Mouse (Mus musculus) adrenal gland (tissue): ENCODE data around the gene Errfi1.

ENCODE experiments used
- intact Hi-C: fragments of 180-260 bp; cut with DNase I; formaldehyde crosslinking; loops from one replicate; pipeline ENCODE4 v1.15.1; 2025
- long read RNA-seq, 2 experiments: library from polyadenylated mRNA; unstranded; transcript quantifications; one replicate each; pipeline ENCODE4 v2.0.0; 2020; ENCODE audit warnings: borderline replicate concordance in 1 of 2; ENCODE audit not compliant: insufficient replicate concordance in 1 of 2

Gene Errfi1
- long read RNA-seq, experiment 1, transcript Errfi1-201 (4 exons, 3,043 nt): major isoform, 24 of 32 reads
- long read RNA-seq, experiment 1, partial matches to known transcripts: 1 of 32 reads
- long read RNA-seq, experiment 1, other reads (novel, unspliced or antisense): 6 of 32 reads
- long read RNA-seq, experiment 2, transcript Errfi1-201 (4 exons, 3,043 nt): major isoform, 61 of 75 reads
- long read RNA-seq, experiment 2, partial matches to known transcripts: 0 of 75 reads
- long read RNA-seq, experiment 2, other reads (novel, unspliced or antisense): 14 of 75 reads

DNA sequence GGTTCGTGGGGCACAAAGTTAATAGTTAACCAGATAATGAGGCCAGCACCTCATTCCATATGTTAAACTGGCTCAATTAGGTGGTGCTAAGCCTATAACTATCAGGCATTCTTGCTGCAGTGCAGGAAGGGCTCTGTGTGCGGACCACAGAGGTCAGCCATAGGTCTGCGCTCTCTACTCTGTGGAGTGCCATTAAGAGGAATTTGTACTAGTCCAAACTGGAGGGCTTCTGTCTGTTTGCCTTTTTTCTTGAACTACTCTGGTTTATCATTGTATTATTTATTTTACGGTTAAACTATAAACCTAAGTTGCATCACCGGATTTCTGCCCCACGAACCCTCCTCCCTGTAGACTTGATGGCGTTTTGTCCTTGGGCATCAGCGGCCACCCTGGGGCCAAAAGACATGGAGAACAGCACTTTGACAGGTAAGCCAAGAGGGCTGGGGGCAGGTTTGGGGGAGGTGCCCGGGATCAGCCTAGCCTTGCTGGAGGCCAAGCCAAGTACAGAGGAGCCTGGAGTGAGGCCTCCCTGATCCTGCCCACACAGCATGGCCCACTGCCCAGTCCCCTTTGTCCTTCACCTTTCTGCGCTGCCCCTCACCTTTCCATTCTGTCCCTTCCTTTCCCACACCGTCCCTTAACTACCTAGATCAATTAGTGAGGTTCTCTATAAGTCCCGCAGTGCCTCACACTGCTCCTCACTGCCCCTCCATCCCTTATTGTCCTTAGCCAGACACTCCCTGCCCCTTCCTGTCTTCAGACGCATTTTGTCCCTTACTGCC, at the start of gene Errfi1:
Gene Errfi1 (plus strand): TSS at position 240 of the 782 bp plus-strand sequence.
- intact Hi-C loops: loop anchor here (5.0 kb wide), 1 partner anchor 48 kb away; no protein-coding TSS in a partner anchor

DNA sequence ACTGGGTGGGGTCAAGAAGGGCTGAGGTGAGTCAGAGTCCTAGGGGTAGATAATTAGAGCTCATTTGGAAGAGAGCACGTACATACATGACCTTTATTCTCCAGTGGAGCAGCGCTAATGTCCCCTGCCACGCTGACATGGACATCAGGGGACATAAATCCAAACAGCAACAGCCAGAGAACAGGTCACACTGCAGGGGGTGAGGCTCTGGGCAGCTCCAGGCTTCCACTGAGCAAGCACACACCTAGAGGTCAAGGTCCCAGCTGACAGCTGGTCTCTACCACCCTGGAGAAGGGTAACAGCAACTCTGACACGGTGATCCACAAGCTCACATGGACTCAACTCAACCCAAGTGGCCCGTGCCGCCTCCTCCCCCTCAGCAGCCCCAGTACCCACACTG, 49.5 kb upstream of the Errfi1 start:
- intact Hi-C loops: no loop called here

DNA sequence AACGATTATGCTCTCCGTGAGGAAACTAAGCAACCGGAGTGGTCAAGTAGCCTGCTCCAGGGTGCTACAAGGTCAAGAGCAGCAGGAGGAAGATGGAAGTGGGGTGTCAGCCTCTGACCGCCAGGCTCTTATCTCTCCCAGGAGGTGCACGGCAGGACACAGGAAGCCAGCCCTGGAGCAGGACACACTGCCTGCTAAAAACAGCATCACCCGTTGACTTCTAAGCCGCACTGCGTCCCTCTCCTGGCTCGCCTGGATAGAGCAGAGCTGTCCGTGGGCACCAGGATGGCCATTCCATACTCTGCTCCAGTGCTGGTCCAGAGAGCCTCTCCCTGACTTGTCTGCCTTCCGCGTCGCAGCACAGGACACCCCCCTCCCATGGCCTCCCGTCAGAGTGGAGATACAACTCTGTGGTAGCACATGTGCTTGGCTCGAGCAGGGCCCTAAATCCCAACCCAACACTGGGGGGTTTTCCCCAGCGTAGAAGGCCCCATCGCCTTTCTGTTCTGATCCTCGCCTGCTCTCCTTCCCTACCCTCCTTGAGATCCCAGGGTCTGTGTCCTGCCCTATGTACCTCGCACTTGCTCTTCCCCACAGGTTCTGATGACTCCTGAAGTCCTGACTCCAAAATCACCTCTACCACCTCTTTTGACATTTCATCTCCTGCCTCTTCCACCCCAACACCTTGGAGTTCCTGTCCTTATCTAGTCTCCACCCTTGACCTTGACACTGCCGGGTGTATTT, 45.8 kb upstream of the Errfi1 start:
- intact Hi-C loops: no loop called here

DNA sequence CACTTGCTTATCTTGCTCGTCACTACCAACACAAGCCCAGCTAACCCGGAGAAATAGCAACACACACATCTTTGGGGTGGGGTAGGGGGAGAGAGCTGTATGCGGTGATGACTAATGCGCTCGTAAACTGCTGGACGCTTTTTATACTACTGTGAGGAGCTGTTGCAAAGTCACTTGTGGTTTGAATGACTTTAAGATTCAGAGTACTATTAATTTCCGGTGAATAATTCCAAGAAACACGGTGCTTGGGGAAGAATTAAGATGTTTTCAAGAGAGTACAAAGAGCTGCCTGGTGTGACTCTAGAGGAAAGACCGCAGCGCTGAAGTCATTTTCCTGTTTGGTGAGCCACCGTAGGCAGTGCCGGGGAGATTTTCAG, 45.3 kb upstream of the Errfi1 start:
- intact Hi-C loops: no loop called here

DNA sequence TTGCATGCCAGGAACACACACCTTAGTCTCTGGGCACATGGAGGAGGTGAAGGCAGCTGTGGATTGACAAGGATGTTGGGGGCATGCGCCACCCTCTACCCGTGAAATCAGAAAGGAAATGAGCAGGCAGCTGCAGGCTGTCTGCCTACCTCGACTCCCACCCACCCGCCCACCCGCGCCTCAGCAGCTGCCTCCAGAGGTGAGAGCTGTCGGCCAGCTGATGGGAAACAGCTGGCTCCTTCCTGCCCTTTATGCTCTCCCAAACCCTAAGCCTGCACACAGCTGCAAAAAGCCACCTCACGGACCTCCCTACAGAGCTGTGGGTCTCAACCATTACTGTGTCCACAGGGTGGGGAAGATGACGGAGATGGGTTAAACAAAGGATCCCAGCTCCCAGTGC, 44.4 kb upstream of the Errfi1 start:
- intact Hi-C loops: no loop called here

DNA sequence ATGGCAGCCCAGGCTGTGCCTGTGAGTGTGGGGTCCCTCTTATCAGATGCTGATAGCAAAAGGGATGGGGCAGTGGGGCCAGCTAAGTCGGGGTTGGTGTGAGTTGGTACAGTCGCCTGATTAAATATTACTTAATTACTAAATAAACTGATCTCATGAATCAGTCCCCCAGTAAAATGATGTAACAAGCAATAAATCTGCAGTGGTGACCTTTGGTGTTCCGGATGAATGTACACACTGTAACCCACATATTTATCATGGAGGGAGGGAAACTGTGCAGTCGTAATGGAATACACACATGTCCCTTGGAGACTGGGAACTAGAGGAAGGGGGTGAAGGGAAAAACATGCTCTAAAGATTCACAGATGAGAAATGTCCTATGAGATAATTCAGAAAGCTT, 38.6 kb upstream of the Errfi1 start:
- intact Hi-C loops: no loop called here

DNA sequence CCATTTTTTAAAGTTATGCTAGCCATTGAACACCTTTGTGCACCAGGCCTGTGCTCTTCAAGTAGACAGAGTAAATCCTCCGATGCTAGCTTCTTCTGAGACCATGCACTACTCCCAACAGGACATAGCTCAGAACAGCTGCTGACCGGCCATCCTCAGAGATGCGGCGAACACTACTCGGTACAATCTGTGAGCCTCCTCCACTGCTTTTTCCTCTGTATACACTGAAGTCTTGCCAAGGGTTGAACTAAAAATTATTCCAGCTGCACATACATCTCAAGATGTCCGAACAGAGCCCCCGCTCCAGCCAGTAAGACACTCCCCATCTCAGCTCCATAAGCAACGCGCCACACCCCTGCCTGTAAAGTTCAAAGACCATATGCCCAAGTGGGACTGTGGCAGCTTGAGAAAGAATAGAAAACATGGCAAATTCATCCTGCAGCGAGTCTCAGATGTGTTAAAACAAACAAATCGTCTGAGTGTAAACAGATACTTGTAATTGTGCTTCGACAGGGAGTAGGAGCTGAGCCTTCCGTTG, 37.2 kb upstream of the Errfi1 start:
- intact Hi-C loops: no loop called here

DNA sequence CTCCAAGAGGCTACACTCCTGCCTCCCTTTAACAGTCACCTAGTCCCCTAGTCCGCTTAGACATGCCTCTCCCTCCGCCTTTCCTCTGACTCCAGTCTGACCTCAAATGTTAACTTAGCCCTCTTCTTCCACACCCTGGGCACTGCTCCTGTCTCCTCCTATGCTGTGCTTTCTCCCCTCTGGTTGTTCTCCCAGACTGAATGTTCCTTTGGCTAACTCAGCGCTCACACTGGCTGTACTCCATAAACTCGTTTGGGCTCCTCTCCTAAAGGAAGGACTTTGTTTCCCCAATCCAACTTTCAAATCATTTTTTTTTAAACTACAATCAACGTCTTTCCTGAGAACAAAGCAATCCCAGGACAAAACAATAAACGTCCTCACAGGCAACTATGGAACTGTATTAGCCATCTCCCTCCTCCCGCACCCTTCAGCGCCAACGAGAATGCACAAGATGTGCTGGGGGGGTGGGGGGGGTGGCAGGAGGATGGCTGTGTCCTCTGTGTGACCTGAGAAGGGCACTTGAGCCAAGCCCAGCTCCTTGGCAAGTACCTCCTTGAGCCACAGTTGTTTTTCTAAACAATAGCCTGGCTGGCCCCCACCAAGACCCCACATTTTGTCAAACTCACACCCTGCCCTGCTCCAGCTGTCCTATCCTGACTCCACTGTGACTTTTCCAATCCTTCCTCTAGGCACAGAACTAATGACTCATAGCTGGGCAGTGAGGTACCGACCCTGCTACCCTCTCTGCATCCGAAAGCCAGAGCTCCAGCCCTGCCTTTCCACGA, 34.4 kb upstream of the Errfi1 start:
- intact Hi-C loops: no loop called here

DNA sequence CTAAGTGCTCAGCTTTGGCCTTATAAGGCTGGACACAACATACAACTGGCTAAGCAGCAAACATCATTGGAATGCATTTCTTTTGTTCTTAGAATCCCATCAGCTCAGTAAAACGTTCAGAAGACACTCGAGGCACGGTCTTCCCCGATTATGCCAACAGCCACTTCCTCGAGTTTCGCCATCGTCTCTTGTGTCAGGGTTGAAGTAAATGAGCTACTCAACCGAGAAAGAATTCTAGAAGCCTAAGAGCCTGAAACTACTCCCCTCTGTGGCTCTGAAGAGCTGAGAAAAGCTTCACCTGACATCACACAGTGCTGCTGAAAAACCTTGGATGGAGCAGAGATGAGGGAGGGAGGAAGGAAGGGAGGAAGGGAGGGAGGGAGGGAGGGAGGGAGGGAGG, 32.3 kb upstream of the Errfi1 start:
- intact Hi-C loops: no loop called here

DNA sequence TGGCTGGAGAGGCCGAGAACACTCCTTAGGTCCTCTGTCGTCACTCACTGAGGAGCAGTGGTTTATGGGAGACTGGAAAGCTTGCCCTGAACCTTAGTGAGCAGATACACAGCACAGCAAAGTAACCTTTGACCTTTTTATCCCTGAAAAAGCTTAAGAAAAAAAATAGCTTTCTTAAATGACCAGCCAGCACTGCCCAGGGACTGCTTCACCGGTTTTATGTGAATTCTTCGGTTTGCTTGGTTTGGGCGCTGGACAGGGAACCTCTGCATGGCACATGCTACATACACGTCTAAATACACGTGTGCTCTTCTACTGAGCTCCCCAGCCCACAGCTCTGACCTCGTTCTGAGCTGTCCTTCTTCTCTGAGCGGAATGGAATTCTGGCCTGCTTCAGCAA, 31.1 kb upstream of the Errfi1 start:
- intact Hi-C loops: no loop called here

DNA sequence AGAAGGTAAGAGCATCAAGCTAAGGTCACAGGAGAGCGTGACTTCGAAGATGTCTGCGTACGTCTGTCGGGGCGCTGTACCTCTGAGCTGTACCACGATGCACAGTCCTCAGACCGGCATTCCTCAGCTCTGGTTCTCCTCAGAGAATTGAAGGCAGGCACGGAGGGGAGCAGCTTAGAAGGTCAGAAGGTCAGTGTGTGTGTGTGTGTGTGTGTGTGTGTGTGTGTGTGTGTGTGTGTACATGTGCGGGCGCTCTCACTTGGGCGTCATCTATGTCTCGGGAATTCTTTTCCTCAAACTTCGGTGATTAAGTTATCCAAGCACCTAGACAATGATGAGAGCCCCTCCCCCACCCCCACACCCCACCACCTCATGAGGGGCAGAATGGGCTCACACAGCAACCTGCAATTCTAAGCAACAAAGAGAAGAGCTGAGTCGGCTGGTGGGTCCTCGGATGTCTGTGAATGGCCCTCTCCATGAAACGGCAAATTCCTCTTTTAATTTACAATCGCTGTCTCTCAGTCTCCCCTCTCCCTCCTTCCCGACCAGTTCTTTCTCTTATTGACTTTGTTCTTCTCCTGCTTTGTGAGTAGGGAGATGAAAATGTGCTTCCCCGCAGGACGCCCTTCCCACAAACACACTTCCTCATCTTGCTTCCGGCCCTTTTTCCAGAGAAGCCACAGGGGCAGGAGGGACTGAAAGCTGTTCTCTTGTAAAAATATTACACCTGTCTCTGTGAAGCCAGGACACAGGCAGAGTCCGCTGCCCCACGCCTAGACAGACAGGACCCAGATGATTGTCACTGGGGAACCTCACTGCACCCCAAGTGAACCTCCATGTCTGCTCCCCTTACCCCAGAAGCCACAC, 29.9 kb upstream of the Errfi1 start:
- intact Hi-C loops: no loop called here

DNA sequence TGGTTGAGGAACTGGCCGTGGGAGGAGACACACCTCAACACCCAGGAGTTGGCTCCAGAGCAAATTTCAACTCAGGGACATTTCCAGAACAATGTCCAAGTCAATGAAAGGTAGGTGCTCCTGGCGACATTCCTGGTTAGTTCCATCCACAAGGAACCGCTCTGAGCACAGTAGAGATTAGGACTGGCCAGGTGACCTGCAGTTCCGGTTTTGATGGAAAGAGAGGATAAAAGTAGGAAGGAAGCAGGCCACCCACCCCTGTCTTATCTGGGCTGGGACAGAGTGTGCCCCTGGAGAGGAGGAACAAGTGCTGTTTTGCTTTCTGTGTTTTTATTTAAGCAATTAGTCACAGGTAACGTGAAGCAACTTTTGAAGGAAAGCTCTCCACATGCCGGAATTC, 28.8 kb upstream of the Errfi1 start:
- intact Hi-C loops: no loop called here

DNA sequence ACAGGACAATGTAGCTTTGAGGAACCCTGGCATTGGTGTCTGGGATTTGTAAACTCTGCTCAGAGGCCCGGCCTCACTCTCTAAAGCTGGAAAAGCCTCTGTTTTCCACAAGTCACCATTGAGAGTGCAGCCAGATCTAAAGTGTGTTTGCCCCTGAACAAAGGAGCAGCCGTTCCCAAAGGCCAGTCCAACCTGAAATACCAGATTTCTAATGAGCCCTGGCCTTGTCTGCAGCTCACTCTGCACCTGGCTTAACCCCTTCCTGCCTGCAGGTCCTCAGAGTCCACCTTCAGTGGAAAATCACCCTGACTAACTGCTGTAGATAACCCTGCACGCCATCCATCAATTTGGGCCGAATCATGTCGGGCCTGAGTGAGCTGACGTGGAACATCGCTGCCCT, 28.2 kb upstream of the Errfi1 start:
- intact Hi-C loops: no loop called here

DNA sequence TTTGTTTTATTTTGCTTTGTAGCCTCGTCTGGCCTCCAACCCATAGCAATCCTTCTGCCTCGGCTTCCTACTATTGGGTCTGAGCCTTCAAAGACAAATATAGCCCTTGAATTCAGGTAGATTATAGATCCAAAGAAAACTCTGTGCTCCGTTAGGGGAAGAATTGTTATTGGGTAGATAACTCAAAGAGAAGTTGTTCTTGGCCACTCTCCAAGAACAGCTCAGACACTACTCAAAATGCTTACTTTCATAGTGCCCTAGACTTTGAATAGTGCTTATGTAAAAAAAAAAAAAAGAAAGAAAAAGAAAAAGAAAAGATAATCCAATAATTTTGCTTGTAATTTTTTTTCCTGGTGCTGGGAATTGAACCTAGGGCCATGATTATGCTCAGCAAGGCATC, 22.4 kb upstream of the Errfi1 start:
- intact Hi-C loops: no loop called here

DNA sequence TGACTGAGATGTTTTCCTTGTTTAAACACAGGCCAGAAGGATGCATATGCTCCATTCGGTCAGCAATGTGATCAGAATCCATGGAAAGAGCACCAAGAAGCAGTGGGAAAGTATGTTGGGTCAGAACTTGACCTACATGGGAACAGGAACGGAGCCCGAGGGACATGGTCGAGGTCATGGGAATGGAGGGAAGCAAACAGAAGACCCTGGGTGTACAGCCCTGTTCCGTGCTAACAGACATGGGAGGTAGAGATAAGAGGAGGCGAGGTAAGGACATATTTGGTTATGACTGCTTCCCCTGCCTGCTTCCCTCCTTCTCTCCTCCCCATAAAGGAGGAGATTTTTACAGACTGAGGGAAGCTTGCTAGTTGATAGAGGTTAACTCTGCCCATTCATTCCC, 21.8 kb upstream of the Errfi1 start:
- intact Hi-C loops: no loop called here

DNA sequence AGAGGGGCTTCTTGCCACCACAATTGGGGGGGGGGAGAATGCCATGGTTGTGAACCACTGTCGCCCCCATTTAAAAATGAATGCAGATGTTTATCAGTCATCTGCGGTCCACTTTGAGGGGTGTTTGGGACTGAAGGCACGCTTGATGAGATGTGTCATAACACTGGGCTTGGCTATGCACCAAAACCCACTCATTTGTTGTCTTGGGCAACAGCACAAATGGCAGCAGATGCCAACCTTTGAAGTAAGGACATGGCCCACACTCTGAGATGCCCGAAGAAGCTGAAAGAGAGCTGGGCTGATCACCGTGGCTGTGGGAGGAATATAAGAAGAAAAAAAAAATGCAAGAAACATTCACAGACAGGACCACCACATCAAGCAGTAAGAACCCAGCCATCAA, 18.6 kb upstream of the Errfi1 start:
- intact Hi-C loops: no loop called here

DNA sequence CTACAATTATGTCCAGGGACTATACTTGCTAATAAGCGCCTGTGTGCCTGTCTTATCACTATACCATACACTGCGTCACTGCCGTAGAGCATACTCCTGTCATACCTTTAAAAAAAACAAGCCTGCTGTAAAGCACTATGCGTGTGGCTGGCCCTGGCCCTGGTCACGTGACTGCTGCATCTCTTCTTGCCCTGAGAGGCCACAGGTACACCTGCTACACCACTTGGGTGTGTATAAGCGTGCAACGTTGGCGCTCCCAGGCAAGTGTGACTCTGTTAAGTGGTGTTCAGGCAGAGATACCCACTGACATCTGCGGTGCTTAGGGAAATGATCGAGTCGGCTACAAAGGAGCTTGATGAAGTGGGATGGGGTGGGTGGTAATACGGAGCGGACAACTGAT, 17.5 kb upstream of the Errfi1 start:
- intact Hi-C loops: no loop called here

DNA sequence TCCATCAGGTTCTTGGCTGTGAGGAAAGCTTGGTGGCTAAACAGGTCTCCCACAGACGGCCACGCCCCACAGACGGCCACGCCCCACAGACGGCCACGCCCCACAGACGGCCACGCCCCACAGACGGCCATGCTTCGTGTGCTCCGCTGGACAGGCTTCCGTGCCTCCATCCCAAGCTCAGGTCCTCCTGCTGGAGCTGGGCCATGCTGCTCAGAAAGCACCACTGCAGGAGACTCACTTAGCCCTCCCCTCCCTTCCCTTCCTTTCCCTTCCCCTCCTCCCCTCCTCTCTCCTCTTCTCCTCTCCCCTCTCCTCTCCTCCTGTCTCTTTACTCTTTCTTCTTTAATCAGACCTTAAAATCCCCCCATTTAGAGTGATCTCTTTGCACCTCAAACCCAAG, 16.8 kb upstream of the Errfi1 start:
- intact Hi-C loops: no loop called here

DNA sequence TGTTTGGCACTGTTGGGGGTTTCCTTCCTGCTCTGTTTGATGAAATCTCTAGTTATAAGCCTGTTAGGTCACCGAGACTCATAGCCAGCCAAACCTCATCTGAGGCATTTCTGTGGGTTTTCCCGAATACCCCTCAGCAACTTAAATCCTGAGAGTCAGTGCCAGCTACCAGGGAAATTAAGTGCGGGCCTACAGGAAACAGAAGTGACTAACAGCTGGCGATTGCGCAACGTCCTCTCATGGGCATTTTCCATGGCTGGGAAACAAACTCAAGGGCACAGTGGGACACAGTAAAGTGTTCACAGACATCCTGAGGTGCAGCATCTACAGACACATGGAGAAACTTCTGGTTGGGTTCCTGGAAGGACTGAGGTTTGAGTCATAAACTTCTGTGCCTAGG, 16.3 kb upstream of the Errfi1 start:
- intact Hi-C loops: no loop called here

DNA sequence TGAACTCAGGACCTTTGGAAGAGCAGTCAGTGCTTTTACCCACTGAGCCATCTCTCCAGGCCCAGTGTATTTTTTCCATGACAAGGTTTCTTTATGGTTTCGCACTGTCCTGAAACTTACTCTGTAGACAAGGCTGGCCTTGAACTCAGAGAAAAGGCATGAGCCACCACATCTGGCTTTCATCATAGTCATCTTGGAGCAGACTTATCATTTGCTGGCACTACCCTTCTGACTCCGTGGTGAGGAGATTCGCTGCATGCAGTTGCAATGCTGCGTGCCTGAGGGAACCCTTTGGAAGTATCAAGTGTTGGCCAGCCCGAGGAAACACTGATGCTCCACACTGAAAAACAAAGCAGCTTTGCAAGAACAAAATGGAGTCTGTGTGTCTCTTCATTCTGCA, 11.7 kb upstream of the Errfi1 start:
- intact Hi-C loops: no loop called here
